In genomic region chr4:138939481-138939880, GRCm38 (mm10) we compare ENCODE assay signal across 19 mouse cellular contexts. TPM values are rescaled to one million over a fixed set of nuclear protein-coding genes. Genes with fewer than 3 reads are reported as not detected.
A peak's percentile ranks its signal among the peaks of the same experiment; 100 is the strongest.
DNase-seq lines count a peak whose midpoint lies in the region; TF ChIP-seq lines count a peak whose summit lies in the region.
"Had no signal": no experiment of that assay in that cellular context is flagged by ENCODE, and none has a peak within 500 bp of the region (broad histone marks: within the 10 kb centered on the region; RNA-seq: fewer than 3 reads in every experiment).

No protein-coding gene starts in this region.

- TF ChIP-seq CTCF in kidney, adult 2 months (conservative IDR thresholded peaks at IDR 0.05; ENCODE audit: insufficient read depth, insufficient read length, low read depth, low read length) = no peak

- peak overlapping the region; percentile 61 for H3K27ac ChIP-seq in kidney, adult 2 months (ENCODE audit: insufficient read depth, low read depth, low read length)
- H3K27ac ChIP-seq: heart, embryonic 15.5 days; hindbrain, embryonic 15.5 days; left cerebral cortex, adult 2 months; limb, embryonic 15.5 days; macrophage; midbrain, embryonic 15.5 days; neural tube, embryonic 12.5 days had no signal

- no peak overlapping the region for H3K4me3 ChIP-seq in kidney, adult 2 months (ENCODE audit: insufficient read depth, low read depth, low read length)
- H3K4me3 ChIP-seq: heart, embryonic 15.5 days; hindbrain, embryonic 15.5 days; left cerebral cortex, adult 2 months; limb, embryonic 15.5 days; midbrain, embryonic 15.5 days; neural tube, embryonic 12.5 days had no signal

- no peak for DNase-seq in kidney, adult 2 months
- no peak for DNase-seq in kidney, adult 8-10 months
- peak; percentile 47 for DNase-seq in adipocyte (ENCODE audit: low spot score)
- DNase-seq in lung, adult 18-20 months = peak; percentile 88 to 93
- DNase-seq in lung, postnatal 4 days = peak; percentile 66 to 76
- no peak for DNase-seq in thymus, postnatal 4 days
- no peak for DNase-seq in left cerebral cortex, postnatal 25 days (ENCODE audit: low spot score in 2 of 2)
- DNase-seq: cerebellum, adult 9-10 months; embryo, embryonic 11 days had no signal

- intact Hi-C loops in left cerebral cortex, postnatal 25 days (cut with DNase I) = no loop called here

- H3K27me3 ChIP-seq in kidney, adult 2 months (replicated peaks; ENCODE audit: control insufficient read depth, insufficient read depth, low read length) = no peaks in the 10 kb centered on the region
- H3K27me3 ChIP-seq: CH12.LX; hindbrain, embryonic 15.5 days; limb, embryonic 15.5 days; midbrain, embryonic 15.5 days; neural tube, embryonic 12.5 days had no signal

- TF ChIP-seq POLR2A in kidney, adult 2 months (IDR thresholded peaks at IDR 0.05; ENCODE audit: low read depth, low read length) = no peak

- no peaks in the 10 kb centered on the region for H3K36me3 ChIP-seq in kidney, adult 2 months (ENCODE audit: control insufficient read depth, insufficient read depth, low read length)
- H3K36me3 ChIP-seq: heart, embryonic 15.5 days; hindbrain, embryonic 15.5 days; limb, embryonic 15.5 days; midbrain, embryonic 15.5 days; neural tube, embryonic 12.5 days had no signal

- peaks cover 5% of the 10 kb centered on the region; the same call in 1 of the 2 replicates for H3K4me1 ChIP-seq in kidney, adult 2 months (ENCODE audit: control insufficient read depth, insufficient read depth, low read length)
- H3K4me1 ChIP-seq: hindbrain, embryonic 15.5 days; midbrain, embryonic 15.5 days had no signal

- WGBS in kidney, adult 2 months = 44% methylated on average over 4 of the region's 4 CpGs

RNA-seq across cellular contexts. Expression of gene Otud3, which starts 25.7 kb away (rescaled TPM):
- polyA plus RNA-seq in kidney, adult 2 months (2012; rRNA removed) = 8.3 and 8.4 TPM in 2 replicates
- total RNA-seq in left cerebral cortex, postnatal 25 days (2021) = 10 to 100 TPM; 19.2 to 21.6 TPM

RNA-seq across cellular contexts. Expression of gene Rnf186, which starts 27.4 kb away (rescaled TPM):
- polyA plus RNA-seq in kidney, adult 2 months (2012; rRNA removed) = 126 and 171 TPM in 2 replicates
- not detected for total RNA-seq in left cerebral cortex, postnatal 25 days (2021)
- total RNA-seq: CH12.LX; gastrocnemius, postnatal 4 days; left cerebral cortex, adult 2 months had no signal
- polyA plus RNA-seq: forebrain, embryonic 16.5 days; macrophage; neural tube, embryonic 12.5 days had no signal

RNA-seq across cellular contexts. Expression of gene Tmco4, which starts 33.2 kb away (rescaled TPM):
- polyA plus RNA-seq in kidney, adult 2 months (2012; rRNA removed) = 19.6 and 22.4 TPM in 2 replicates
- total RNA-seq in left cerebral cortex, postnatal 25 days (2021) = 1 to 10 TPM; 2.2 to 3.7 TPM

Comparison
In these comparisons a context has a peak if more than half of its experiments do, and no peak if none do; other contexts are left out.
1. DNase-seq: peak in adipocyte (single experiment), lung, adult 18-20 months (2 of 2) and lung, postnatal 4 days (2 of 2); none in kidney, adult 2 months (single experiment), kidney, adult 8-10 months (0 of 2), thymus, postnatal 4 days (single experiment) and left cerebral cortex, postnatal 25 days (0 of 2).